Mouse (Mus musculus) hindbrain, embryonic 12.5 days (tissue): ENCODE measurements around the gene Dglucy. TPM values are rescaled to one million over a fixed set of nuclear protein-coding genes. Genes with fewer than 3 reads are reported as not detected.
"Not testable (repeated sequence)": the region's sequence is repeated elsewhere in the genome, so short reads cannot be mapped to it uniquely, and the experiment has no call there.

Experiments
- ATAC-seq: fragments of 200-750 bp; cut with Nextera tagmentation; 2 replicates; pipeline ENCODE4 v1.8.0; 2017; ENCODE audit warnings: moderate TSS enrichment; ENCODE audit not compliant: low FRiP score
- H3K27ac ChIP-seq: fragments of 300-500 bp; sonication (generic); 2 replicates; pipeline ENCODE4 v1.5.1; 2016; ENCODE audit warnings: mild to moderate bottlenecking
- H3K27me3 ChIP-seq: fragments of 300-500 bp; sonication (generic); 2 replicates; pipeline ENCODE4 v1.6.1; 2016; ENCODE audit warnings: mild to moderate bottlenecking
- H3K36me3 ChIP-seq: fragments of 300-500 bp; sonication (generic); 2 replicates; pipeline ENCODE4 v1.6.1; 2016; ENCODE audit warnings: mild to moderate bottlenecking
- H3K4me1 ChIP-seq: fragments of 300-500 bp; sonication (generic); 2 replicates; pipeline ENCODE4 v1.6.1; 2016
- H3K4me2 ChIP-seq: fragments of 300-500 bp; sonication (generic); replicated peaks from 2 replicates; pipeline ENCODE4 v1.6.1; 2016; ENCODE audit warnings: mild to moderate bottlenecking
- H3K4me3 ChIP-seq: fragments of 300-500 bp; sonication (generic); 2 replicates; pipeline ENCODE4 v1.5.1; 2016; ENCODE audit warnings: mild to moderate bottlenecking
- H3K9ac ChIP-seq: fragments of 300-500 bp; sonication (generic); 2 replicates; pipeline ENCODE4 v1.6.1; 2016; ENCODE audit warnings: mild to moderate bottlenecking, moderate library complexity
- H3K9me3 ChIP-seq: fragments of 300-500 bp; sonication (generic); replicated peaks from 2 replicates; pipeline ENCODE4 v1.6.1; 2016; ENCODE audit warnings: mild to moderate bottlenecking
- WGBS: fragments of 180-500 bp; shearing (Covaris S2); methylation state at CpG from one replicate; pipeline ENCODE4 v1.1.7; 2016; 5-methylcytosine and 5-hydroxymethylcytosine counted together
- polyA plus RNA-seq: library from polyadenylated mRNA; unstranded; fragments of >200 nt; fragmentation: Nextera tagmentation; extraction: Ambion mirVana; gene quantifications from 2 replicates; pipeline ENCODE4 v1.2.1, GENCODE M21; 2016

Dglucy gene
- polyA plus RNA-seq, 1 experiment from 2014 or later: 2.8 TPM

DNA sequence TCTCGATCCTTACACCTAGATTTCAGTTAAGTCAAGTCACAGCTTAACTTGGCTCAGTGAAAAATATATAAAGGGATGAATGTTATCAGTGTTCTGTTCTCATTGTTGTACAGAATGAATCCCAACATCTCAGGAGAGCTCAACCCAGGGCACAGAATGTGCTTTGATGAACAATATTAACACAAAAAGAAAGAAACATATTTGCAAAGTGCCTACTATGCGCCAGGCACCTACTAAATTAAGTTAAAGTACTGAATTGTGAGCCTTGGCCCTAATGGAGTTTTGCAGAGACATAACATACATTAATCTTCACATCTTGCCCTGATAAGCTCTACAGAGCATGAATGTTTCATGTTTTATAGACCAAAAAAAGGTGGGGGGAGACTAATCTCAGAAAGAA lies 5.3 kb downstream of the Dglucy start:
- no peaks in the 10 kb centered on the region for H3K9me3 ChIP-seq
- no peak for ATAC-seq
- H3K9ac ChIP-seq: no peak overlapping the region
- H3K4me3 ChIP-seq: no peak overlapping the region
- no peaks in the 10 kb centered on the region for H3K36me3 ChIP-seq
- 86% methylated on average over 2 of the region's 2 CpGs for WGBS
- no peak overlapping the region for H3K4me2 ChIP-seq
- H3K4me1 ChIP-seq: peaks cover 5% of the 10 kb centered on the region; the same call in 1 of the 2 replicates
- no peaks in the 10 kb centered on the region for H3K27me3 ChIP-seq
- no peak overlapping the region for H3K27ac ChIP-seq

DNA sequence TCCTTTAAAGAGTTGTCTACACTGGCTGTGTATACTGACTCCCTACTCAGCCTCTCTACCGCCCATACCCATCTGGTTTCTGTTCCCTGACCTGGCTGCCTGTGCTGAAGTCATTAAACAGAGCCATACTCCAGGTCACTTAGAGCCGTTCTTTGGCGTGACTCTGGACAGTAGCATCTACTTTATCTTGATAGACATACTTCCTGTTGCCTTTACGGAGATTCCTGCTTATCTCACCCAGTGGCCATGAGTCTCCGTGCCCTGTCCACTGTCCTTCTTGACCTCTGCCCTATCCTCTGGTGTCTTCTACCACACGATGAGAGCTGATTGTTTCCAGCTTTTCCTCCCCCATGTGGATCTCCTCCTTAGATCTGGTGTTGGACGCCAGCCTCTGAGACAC lies 6.5 kb downstream of the Dglucy start:
- no peak for ATAC-seq
- no peak overlapping the region for H3K4me3 ChIP-seq
- WGBS: 63% methylated on average over 7 of the region's 7 CpGs
- no peak overlapping the region for H3K9ac ChIP-seq
- H3K27ac ChIP-seq: no peak overlapping the region
- H3K27me3 ChIP-seq: no peaks in the 10 kb centered on the region
- H3K4me1 ChIP-seq: no peaks in the 10 kb centered on the region
- no peak overlapping the region for H3K4me2 ChIP-seq
- no peaks in the 10 kb centered on the region for H3K36me3 ChIP-seq
- H3K9me3 ChIP-seq: no peaks in the 10 kb centered on the region

DNA sequence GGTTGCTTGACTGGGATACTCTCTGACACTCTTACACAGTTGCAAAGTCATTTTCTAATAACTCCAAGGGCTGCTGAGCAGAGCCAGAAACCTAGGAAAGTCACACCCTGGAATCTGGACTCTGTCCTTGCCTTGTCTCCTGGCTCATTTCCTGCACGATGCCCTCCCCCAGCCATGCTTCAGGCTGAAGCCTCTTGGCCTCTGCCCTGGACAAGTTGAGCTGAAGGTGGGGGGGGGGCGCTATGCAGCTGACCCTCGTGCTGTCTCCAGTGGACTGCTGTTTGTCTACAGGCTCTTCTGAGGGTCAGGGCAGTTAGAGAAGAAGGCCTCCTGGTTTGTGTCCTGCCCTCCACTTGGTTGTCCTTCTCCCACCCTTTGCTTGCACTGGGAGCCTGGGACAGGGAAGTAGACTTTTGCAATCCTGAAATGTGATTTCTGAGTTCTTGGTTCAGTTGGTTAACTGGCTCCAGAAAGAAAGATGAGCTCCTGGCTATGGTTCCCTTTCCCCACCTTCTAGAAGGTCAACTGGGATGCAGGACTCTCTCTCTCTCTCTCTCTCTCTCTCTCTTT lies 11.2 kb downstream of the Dglucy start:
- Histone ChIP-seq H3K9ac (no peak overlapping the region), H3K27ac (no peak overlapping the region), H3K27me3 (no peaks in the 10 kb centered on the region), H3K4me3 (no peak overlapping the region), H3K9me3 (no peaks in the 10 kb centered on the region), H3K36me3 (no peaks in the 10 kb centered on the region), H3K4me1 (no peaks in the 10 kb centered on the region), H3K4me2 (no peak overlapping the region)
- 49% methylated on average over 3 of the region's 3 CpGs for WGBS
- no peak for ATAC-seq

DNA sequence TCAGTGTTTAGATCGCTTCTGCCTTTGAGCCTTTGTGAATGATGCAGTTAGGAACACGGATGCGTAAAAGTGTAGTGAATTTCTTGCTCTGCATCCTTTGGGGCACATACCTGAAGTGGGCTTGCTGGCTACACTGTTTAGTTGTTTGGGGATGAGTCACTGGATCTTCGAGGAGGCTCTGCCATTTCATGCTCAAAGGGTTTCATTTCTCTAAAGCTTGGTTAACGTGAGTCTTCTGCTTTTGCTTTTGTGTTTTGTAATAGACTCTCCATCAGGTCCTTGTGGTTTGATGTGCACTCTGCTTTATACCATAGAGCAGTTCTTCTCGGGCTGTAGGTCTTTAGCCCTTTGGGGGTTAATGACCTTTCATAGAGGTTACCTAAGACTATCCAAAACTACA lies 12.6 kb downstream of the Dglucy start:
- Histone ChIP-seq H3K9ac (no peak overlapping the region), H3K4me2 (no peak overlapping the region), H3K27ac (no peak overlapping the region), H3K27me3 (no peaks in the 10 kb centered on the region), H3K4me3 (no peak overlapping the region), H3K36me3 (no peaks in the 10 kb centered on the region), H3K4me1 (no peaks in the 10 kb centered on the region), H3K9me3 (no peaks in the 10 kb centered on the region)
- ATAC-seq: no peak
- 86% methylated on average over 6 of the region's 6 CpGs for WGBS

DNA sequence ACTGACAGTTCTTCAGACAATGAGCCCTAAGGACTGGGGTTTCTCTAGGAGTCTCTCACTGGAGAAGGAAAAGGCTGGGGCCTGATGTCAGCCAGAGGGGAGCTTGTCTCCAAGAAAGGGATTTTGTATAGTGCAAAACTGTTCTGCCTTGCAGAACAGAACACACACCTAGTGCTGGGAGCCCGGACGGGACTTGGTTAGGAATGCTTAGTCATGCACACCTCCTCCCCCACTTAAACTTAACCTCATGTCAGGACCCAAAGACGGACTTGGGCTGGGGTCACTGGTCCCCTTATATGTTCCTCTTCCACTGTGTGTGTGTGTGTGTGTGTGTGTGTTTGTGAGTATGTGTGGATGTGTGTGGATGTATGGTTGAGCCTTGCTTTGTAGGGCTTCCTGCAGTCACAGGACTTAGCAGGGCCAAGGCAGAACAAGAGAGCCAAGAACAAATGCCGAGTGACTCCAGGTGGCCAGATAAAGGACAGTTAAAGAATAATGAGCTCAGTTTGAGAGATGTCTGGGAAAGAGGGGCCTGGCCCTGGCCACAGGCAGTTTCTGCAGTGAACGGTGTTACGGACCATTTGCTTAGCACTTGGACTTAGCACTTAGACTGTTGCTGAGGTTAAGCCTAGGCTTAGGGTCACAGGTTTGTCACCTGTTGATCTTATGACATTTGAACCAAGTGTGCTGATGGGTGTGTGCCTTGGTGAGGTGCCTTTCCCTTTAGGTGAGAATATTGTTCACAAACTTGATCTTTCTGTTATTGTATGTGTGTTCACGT lies 15.8 kb downstream of the Dglucy start:
- Histone ChIP-seq H3K4me2 (no peak overlapping the region), H3K27me3 (no peaks in the 10 kb centered on the region), H3K36me3 (no peaks in the 10 kb centered on the region), H3K9ac (no peak overlapping the region), H3K4me1 (no peaks in the 10 kb centered on the region), H3K27ac (no peak overlapping the region), H3K4me3 (no peak overlapping the region), H3K9me3 (no peaks in the 10 kb centered on the region)
- 64% methylated on average over 7 of the region's 7 CpGs for WGBS
- no peak for ATAC-seq

DNA sequence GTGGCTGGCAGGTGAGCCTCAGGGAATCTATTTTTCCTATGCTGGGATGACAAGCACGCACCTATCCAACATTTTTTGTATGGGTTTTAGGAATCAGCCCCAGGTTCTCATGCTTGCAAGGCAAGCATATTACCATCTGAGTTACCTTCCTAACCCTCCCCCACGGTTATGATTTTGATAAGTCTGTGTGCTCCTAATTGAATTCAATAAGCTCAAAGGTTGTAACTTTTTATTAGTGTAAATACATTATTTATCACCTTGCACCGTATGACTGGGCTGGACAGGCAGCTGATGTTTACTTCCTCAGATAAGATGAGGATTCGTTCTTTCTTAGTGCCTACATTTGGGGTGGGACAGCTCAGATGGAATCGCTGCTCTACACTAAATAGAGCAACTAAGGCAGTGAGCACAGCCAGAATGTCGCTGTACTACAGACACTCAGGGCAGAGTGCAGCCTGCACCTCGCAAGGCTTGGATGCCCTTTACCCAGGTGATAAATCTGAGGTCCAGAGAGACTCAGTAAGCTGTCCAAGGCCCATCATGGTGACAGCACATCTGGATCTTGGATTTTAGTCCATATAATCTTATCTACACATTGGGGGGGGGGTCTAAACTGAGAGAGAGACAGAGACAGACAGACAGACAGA lies 16.7 kb downstream of the Dglucy start:
- Histone ChIP-seq H3K36me3 (no peaks in the 10 kb centered on the region), H3K27me3 (no peaks in the 10 kb centered on the region), H3K4me3 (no peak overlapping the region), H3K27ac (no peak overlapping the region), H3K4me2 (no peak overlapping the region), H3K4me1 (no peaks in the 10 kb centered on the region), H3K9ac (no peak overlapping the region), H3K9me3 (no peaks in the 10 kb centered on the region)
- no peak for ATAC-seq
- 90% methylated on average over 7 of the region's 7 CpGs for WGBS

DNA sequence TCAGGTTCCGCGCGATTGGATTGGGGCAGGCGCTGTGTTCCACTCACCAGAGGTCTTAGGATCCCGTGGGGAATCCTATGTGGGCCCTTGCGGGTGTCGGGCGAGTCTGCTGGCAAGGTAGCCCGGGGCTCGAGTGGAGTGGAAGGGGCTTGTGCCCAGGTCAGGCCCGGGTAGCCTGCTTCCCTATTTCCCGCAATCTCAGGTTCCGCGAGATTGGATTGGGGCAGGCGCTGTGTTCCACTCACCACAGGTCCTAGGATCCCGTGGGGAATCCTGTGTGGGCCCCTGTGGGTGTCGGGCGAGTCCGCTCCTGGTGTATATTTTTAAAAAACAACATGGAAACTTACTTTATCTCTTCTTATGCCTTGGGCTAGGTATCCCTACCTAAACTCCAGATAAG lies 24.5 kb downstream of the Dglucy start:
- not testable (repeated sequence) for H3K4me2 ChIP-seq, H3K4me3 ChIP-seq, H3K9me3 ChIP-seq, H3K4me1 ChIP-seq, H3K9ac ChIP-seq, H3K36me3 ChIP-seq, ATAC-seq, H3K27ac ChIP-seq, H3K27me3 ChIP-seq
- WGBS: 92% methylated on average over 19 of the region's 19 CpGs

DNA sequence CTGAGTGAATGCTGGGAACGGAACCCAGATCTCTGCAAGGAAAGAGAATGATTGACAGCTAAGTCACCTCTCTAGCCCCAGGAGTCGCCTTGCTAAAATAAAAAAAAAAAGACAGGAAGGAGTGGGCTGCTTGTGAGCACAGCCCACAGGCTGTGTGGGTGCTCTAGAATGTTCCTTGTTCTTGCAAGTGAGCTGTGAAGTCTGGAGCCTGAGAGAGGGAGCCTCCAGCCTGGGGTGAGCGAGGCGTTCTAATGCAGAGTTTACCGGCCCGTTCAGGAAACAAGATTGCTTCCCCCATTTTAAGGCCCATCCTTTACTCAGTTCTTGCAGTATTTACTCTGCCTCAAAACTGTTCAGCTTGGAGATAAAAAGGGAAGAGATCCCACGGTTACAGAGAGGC lies 28.4 kb downstream of the Dglucy start:
- 80% methylated on average over 7 of the region's 7 CpGs for WGBS
- Histone ChIP-seq H3K9ac (no peak overlapping the region), H3K36me3 (no peaks in the 10 kb centered on the region), H3K9me3 (no peaks in the 10 kb centered on the region), H3K27me3 (no peaks in the 10 kb centered on the region), H3K27ac (no peak overlapping the region), H3K4me2 (no peak overlapping the region), H3K4me3 (no peak overlapping the region), H3K4me1 (peaks cover 5% of the 10 kb centered on the region)
- no peak for ATAC-seq

DNA sequence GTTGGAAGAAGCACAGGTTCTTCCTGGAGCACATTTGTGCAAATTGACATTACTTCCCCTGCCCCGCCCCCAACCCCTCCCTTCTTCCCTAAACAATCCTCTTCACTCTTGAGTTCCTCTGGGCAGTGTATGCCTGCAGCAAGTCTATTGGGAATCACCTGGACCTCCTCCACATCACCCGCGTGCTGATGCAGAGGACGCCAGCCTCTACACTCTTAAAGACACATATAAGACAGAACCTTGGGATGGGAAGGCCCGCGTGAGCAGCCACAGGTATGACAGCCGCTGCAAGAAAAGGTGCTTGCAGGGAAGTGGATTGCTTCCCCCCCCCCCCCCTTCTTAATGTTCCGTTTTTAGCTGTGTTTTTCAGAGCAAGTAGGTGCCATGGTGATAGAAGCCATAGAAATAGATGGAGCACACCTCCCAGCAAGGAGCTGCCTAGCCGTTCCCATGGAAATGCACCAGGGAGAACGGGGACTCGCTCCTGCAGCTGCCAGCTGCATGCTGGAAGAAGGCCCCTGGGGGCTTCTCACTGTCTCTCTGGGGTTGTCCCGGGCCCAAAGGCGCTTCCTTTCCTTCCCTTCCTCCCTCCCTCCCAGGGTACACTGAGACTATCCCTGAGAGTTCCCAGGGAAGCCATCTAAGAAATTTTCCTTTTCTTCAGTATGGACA lies 29.9 kb downstream of the Dglucy start:
- Histone ChIP-seq H3K9me3 (no peaks in the 10 kb centered on the region), H3K4me3 (no peak overlapping the region), H3K4me1 (peaks cover 5% of the 10 kb centered on the region), H3K9ac (no peak overlapping the region), H3K27me3 (no peaks in the 10 kb centered on the region), H3K27ac (no peak overlapping the region), H3K4me2 (no peak overlapping the region), H3K36me3 (no peaks in the 10 kb centered on the region)
- ATAC-seq: no peak
- 51% methylated on average over 13 of the region's 13 CpGs for WGBS

DNA sequence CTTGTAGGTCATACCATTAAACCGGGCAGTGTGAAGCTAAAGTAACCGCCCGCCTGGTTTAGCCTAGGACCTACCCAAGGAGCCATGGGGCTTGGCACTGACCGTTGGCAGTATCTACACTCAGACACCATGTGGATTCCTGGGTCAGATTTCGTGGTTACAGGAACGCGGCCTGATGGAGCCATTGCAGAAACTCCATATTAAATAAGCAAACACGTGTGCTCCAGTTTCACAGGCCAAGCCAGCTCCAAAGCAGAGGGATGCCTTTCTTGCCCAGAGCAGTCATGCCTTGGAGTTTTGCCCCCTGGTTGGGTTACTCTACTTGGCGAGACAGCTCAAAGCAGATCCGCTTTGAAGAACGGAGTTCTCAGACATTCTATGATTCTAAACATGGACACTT lies 31.7 kb downstream of the Dglucy start:
- H3K9me3 ChIP-seq: no peaks in the 10 kb centered on the region
- H3K27me3 ChIP-seq: no peaks in the 10 kb centered on the region
- no peaks in the 10 kb centered on the region for H3K36me3 ChIP-seq
- no peak overlapping the region for H3K9ac ChIP-seq
- no peak overlapping the region for H3K4me2 ChIP-seq
- H3K4me3 ChIP-seq: no peak overlapping the region
- ATAC-seq: no peak
- WGBS: 88% methylated on average over 11 of the region's 11 CpGs
- H3K4me1 ChIP-seq: peaks cover 5% of the 10 kb centered on the region
- no peak overlapping the region for H3K27ac ChIP-seq

DNA sequence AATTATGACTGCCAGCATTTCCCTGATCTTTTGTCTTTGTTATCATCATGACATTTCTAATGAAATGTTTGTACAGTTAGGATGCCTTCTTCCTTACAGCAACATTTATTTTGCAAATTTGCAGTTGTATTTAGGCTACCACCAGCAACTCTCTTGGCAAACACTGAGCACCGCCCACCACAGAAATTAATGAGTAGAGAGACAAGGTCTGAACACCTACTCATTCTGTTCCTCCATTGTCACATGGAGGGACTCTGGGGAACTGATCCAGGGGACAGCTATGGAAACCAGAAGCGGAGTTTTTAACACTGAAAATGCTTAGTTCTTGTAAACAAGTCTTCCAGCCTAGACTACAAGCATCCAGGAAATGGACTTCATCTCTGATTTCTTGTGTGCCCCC lies 35.0 kb downstream of the Dglucy start:
- Histone ChIP-seq H3K36me3 (no peaks in the 10 kb centered on the region), H3K9ac (no peak overlapping the region), H3K27ac (no peak overlapping the region), H3K4me2 (no peak overlapping the region), H3K4me3 (no peak overlapping the region), H3K4me1 (peaks cover 2% of the 10 kb centered on the region), H3K27me3 (no peaks in the 10 kb centered on the region), H3K9me3 (no peaks in the 10 kb centered on the region)
- 91% methylated on average over 2 of the region's 2 CpGs for WGBS
- no peak for ATAC-seq

DNA sequence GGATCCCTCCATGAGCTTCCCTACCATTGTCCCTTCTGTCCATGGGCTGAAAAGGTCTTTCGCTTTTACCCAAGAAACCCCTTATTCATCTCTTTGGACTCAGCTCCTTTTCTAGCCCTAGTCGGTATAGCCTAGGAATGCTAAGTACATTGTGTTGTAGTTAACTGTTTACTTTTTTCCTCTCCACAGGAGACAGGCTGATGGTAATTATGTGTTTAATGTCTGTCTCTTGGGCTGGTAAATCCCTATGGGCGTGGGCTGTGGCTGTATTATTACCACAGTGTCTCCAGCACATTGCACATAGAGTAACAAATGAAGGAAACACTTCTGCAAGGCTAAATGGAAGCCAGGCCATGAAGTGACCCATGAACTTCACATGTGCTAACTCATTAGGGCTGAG lies 35.8 kb downstream of the Dglucy start:
- Histone ChIP-seq H3K4me2 (no peak overlapping the region), H3K27ac (no peak overlapping the region), H3K36me3 (no peaks in the 10 kb centered on the region), H3K4me1 (no peaks in the 10 kb centered on the region), H3K4me3 (no peak overlapping the region), H3K9ac (no peak overlapping the region), H3K9me3 (no peaks in the 10 kb centered on the region), H3K27me3 (no peaks in the 10 kb centered on the region)
- WGBS: 85% methylated on average over 3 of the region's 3 CpGs
- ATAC-seq: no peak
